Mouse (Mus musculus) thymus, adult 2 months (tissue): ENCODE measurements around the gene Irf2bpl.

Experiments used
- CTCF ChIP-seq: fragments of 200-500 bp; IDR thresholded peaks from 2 replicates; pipeline ENCODE4 v1.5.1; 2012; ENCODE audit warnings: mild to moderate bottlenecking, control low read depth, low read length, moderate library complexity, borderline replicate concordance; ENCODE audit not compliant: control insufficient read depth, poor library complexity, insufficient read depth; ENCODE audit errors: extremely low read depth
- POLR2A ChIP-seq: fragments of 200-500 bp; IDR thresholded peaks from 2 replicates; pipeline ENCODE4 v1.6.1; 2012; ENCODE audit warnings: mild to moderate bottlenecking, low read length, control low read depth, moderate library complexity; ENCODE audit not compliant: control insufficient read depth, poor library complexity, insufficient read depth; ENCODE audit errors: extremely low read depth

GRCm38 (mm10) chr12:86842866-86843459 lies 41.6 kb downstream of the Irf2bpl start:
- TF ChIP-seq POLR2A (no peak), CTCF (no peak)
